Mouse (Mus musculus) neural tube, embryonic 14.5 days (tissue): ENCODE measurements at regions not wholly inside any gene's neighbourhood (a gene's known extent, or its start where the extent isn't known, plus 50 kb on each side); places are given as distances from the start of the nearest gene placed in this dataset.

Experiments
- ATAC-seq: fragments of 200-750 bp; cut with Nextera tagmentation; 2 replicates; pipeline ENCODE4 v1.8.0; 2017; ENCODE audit warnings: low read depth, mild to moderate bottlenecking, moderate TSS enrichment, moderate library complexity
- H3K27ac ChIP-seq: fragments of 300-500 bp; sonication (generic); 2 replicates; pipeline ENCODE4 v1.5.1; 2014; ENCODE audit warnings: low read depth, mild to moderate bottlenecking, control low read depth, low read length, moderate library complexity, mixed read lengths
- H3K27me3 ChIP-seq: fragments of 300-500 bp; sonication (generic); 2 replicates; pipeline ENCODE4 v1.6.1; 2014; ENCODE audit warnings: low read length; ENCODE audit not compliant: control insufficient read depth, insufficient read depth
- H3K36me3 ChIP-seq: fragments of 300-500 bp; sonication (generic); 2 replicates; pipeline ENCODE4 v1.6.1; 2014; ENCODE audit warnings: low read length, mixed read lengths; ENCODE audit not compliant: control insufficient read depth, insufficient read depth
- H3K4me1 ChIP-seq: fragments of 300-500 bp; sonication (generic); 2 replicates; pipeline ENCODE4 v1.6.1; 2014; ENCODE audit warnings: low read length; ENCODE audit not compliant: control insufficient read depth, insufficient read depth
- H3K4me2 ChIP-seq: fragments of 300-500 bp; sonication (generic); 2 replicates; pipeline ENCODE4 v1.6.1; 2014; ENCODE audit warnings: mild to moderate bottlenecking, low read depth, low read length, control low read depth
- H3K4me3 ChIP-seq: fragments of 300-500 bp; sonication (generic); 2 replicates; pipeline ENCODE4 v1.5.1; 2014; ENCODE audit warnings: low read depth, low read length, control low read depth, mixed read lengths
- H3K9ac ChIP-seq: fragments of 300-500 bp; sonication (generic); replicated peaks from 2 replicates; pipeline ENCODE4 v1.6.1; 2014; ENCODE audit warnings: low read depth, mild to moderate bottlenecking, control low read depth, low read length, mixed read lengths
- H3K9me3 ChIP-seq: fragments of 300-500 bp; sonication (generic); 2 replicates; pipeline ENCODE4 v1.6.1; 2016; ENCODE audit warnings: low read length; ENCODE audit not compliant: control insufficient read depth
- WGBS: fragments of 180-500 bp; shearing (Covaris S2); extraction: QIAGEN DNeasy Blood & Tissue Kit; methylation state at CpG from one replicate; pipeline ENCODE4 v1.1.7; 2014; 5-methylcytosine and 5-hydroxymethylcytosine counted together

DNA sequence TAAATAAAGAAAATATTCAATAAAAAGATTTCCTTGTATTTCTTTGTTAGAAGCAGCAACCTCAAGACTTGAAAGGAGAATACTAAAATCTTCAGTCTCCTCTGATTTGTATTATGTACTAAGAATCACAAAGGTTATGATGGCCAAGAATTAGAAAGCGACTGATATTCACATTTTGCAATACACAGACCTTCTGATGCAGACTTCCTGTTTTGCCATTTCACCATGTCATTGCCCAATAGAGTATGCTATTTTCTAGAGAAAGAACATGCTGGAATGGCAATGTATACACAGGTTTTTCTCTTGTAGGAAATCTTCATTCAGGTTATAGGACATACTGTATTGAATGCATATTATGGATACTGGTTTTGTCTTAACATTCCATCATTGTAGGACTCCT, 250.7 kb upstream of the Chrm2 start:
- Histone ChIP-seq H3K36me3 (no peaks in the 10 kb centered on the region), H3K9me3 (no peaks in the 10 kb centered on the region), H3K4me1 (no peaks in the 10 kb centered on the region), H3K9ac (no peak overlapping the region), H3K4me2 (no peak overlapping the region), H3K4me3 (no peak overlapping the region), H3K27me3 (no peaks in the 10 kb centered on the region), H3K27ac (no peak overlapping the region)
- no peak for ATAC-seq
- 95% methylated on average over 1 of the region's 1 CpGs for WGBS

DNA sequence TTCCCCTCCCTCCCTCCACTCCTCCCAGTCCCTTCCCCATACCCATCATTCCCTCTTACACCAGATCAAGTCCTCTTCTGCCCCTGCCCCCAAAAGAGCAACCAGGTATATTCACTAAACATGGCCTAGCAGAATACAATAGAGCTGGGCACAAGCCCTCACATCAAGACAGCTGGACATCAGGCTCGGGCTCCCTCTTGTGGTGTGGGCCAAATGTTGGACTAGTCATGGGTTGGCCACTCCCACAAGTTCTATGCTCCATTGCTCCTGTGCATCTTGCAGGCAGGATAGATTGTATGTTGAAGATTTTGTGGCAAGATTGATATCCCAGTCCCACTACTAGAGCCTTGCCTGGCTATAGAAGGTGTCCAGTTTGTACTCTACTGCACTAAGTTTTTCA, 240.6 kb upstream of the Chrm2 start:
- 90% methylated on average over 1 of the region's 1 CpGs for WGBS
- ATAC-seq: no peak
- H3K4me3 ChIP-seq: no peak overlapping the region
- H3K4me2 ChIP-seq: no peak overlapping the region
- no peaks in the 10 kb centered on the region for H3K36me3 ChIP-seq
- no peaks in the 10 kb centered on the region for H3K4me1 ChIP-seq
- H3K9ac ChIP-seq: no peak overlapping the region
- H3K27ac ChIP-seq: no peak overlapping the region
- no peaks in the 10 kb centered on the region for H3K9me3 ChIP-seq
- no peaks in the 10 kb centered on the region for H3K27me3 ChIP-seq

- Histone ChIP-seq H3K36me3 (no peaks in the 10 kb centered on the region), H3K4me2 (no peak overlapping the region), H3K9me3 (no peaks in the 10 kb centered on the region), H3K27me3 (no peaks in the 10 kb centered on the region), H3K27ac (no peak overlapping the region), H3K4me3 (no peak overlapping the region), H3K9ac (no peak overlapping the region), H3K4me1 (no peaks in the 10 kb centered on the region)
- ATAC-seq: no peak
Observed at GRCm38 (mm10) chr6:36174514-36174913, 213.4 kb upstream of the Chrm2 start.

GRCm38 (mm10) chr6:36175112-36175511, 212.8 kb upstream of the Chrm2 start:
- no peak overlapping the region for H3K9ac ChIP-seq
- H3K27me3 ChIP-seq: no peaks in the 10 kb centered on the region
- ATAC-seq: no peak
- H3K9me3 ChIP-seq: no peaks in the 10 kb centered on the region
- H3K4me1 ChIP-seq: no peaks in the 10 kb centered on the region
- WGBS: 93% methylated on average over 3 of the region's 3 CpGs
- no peaks in the 10 kb centered on the region for H3K36me3 ChIP-seq
- H3K27ac ChIP-seq: no peak overlapping the region
- no peak overlapping the region for H3K4me2 ChIP-seq
- no peak overlapping the region for H3K4me3 ChIP-seq

GRCm38 (mm10) chr6:36179895-36180294, 208.0 kb upstream of the Chrm2 start:
- 87% methylated on average over 3 of the region's 3 CpGs for WGBS
- no peaks in the 10 kb centered on the region for H3K4me1 ChIP-seq
- H3K27me3 ChIP-seq: no peaks in the 10 kb centered on the region
- no peak overlapping the region for H3K27ac ChIP-seq
- ATAC-seq: no peak
- no peak overlapping the region for H3K4me2 ChIP-seq
- H3K9ac ChIP-seq: no peak overlapping the region
- H3K9me3 ChIP-seq: no peaks in the 10 kb centered on the region
- H3K36me3 ChIP-seq: no peaks in the 10 kb centered on the region
- no peak overlapping the region for H3K4me3 ChIP-seq

DNA sequence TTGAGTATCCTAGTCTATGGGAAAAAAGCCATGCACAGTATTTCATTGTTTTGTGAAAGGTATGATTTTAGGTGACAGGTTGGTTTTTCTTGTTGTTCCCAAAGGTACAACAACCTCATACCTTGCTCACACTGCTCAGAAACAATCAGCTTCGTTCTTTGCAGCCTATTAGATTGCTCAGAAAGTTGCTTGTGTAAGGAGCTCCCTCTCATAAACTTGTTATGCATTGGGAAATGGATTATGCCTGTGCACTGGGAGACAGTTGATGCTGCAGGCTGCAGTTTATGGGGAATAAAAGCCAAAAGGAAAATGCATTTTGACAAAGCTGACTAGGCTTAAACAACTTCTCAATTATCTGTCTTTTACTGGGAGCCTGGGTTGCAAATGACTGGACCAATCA, 205.2 kb upstream of the Chrm2 start:
- Histone ChIP-seq H3K4me3 (no peak overlapping the region), H3K9me3 (no peaks in the 10 kb centered on the region), H3K27me3 (no peaks in the 10 kb centered on the region), H3K4me1 (no peaks in the 10 kb centered on the region), H3K4me2 (no peak overlapping the region), H3K36me3 (no peaks in the 10 kb centered on the region), H3K27ac (no peak overlapping the region), H3K9ac (no peak overlapping the region)
- peak; percentile 70 for ATAC-seq
- 43% methylated on average over 1 of the region's 1 CpGs for WGBS

GRCm38 (mm10) chr6:36206666-36207065, 181.2 kb upstream of the Chrm2 start:
- no peak overlapping the region for H3K4me3 ChIP-seq
- WGBS: 87% methylated on average over 2 of the region's 2 CpGs
- no peaks in the 10 kb centered on the region for H3K9me3 ChIP-seq
- H3K27ac ChIP-seq: no peak overlapping the region
- ATAC-seq: no peak
- H3K36me3 ChIP-seq: no peaks in the 10 kb centered on the region
- H3K9ac ChIP-seq: no peak overlapping the region
- no peaks in the 10 kb centered on the region for H3K27me3 ChIP-seq
- no peak overlapping the region for H3K4me2 ChIP-seq
- no peaks in the 10 kb centered on the region for H3K4me1 ChIP-seq

DNA sequence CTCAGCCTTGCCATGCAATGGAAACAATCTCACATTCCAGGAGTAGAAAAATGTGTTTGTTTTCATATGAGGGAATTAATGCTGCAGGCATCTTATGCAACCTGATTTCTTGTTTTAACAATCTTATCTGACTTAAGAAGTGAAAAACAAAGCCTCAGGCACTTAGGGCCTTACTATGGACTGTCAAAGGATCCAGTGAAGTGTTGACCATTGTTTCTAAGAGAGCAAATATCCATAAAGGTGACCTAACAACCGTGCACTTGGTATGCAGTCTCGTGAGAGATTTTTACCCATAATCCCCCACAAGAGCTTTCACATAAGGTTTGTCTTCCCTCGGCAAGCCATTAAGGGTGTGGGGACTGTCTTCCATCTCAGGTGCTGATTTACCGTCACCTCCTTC, 166.6 kb upstream of the Chrm2 start:
- WGBS: 82% methylated on average over 4 of the region's 4 CpGs

GRCm38 (mm10) chr6:36234438-36234837, 153.4 kb upstream of the Chrm2 start:
- no peak overlapping the region for H3K9ac ChIP-seq
- no peaks in the 10 kb centered on the region for H3K9me3 ChIP-seq
- H3K4me3 ChIP-seq: no peak overlapping the region
- no peaks in the 10 kb centered on the region for H3K27me3 ChIP-seq
- H3K4me1 ChIP-seq: no peaks in the 10 kb centered on the region
- no peak for ATAC-seq
- H3K4me2 ChIP-seq: no peak overlapping the region
- 81% methylated on average over 1 of the region's 1 CpGs for WGBS
- no peak overlapping the region for H3K27ac ChIP-seq
- no peaks in the 10 kb centered on the region for H3K36me3 ChIP-seq

More for the DNA sequence above, 166.6 kb upstream of the Chrm2 start:
- Histone ChIP-seq H3K4me2 (no peak overlapping the region), H3K9me3 (no peaks in the 10 kb centered on the region), H3K4me3 (no peak overlapping the region), H3K4me1 (no peaks in the 10 kb centered on the region), H3K27me3 (no peaks in the 10 kb centered on the region), H3K9ac (no peak overlapping the region), H3K27ac (no peak overlapping the region), H3K36me3 (no peaks in the 10 kb centered on the region)
- no peak for ATAC-seq

DNA sequence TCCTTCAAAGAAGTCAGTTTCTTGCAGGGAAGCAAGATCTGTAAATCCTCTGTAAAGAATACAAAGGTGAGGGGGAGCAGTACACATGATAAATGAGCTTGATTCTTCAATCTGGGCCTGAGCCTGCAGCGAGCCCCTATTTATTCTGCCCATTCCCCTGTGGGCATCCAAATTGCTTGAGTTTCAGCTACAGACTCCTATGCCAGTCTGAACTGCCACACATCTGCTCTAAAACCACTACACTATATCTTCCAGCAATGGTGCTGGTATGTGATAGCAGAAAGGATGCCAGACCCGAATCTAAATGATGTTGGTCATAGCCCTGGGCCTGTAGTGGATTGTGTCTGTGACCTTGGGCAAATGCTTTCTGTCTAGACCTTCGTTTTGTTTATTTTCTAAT, 140.9 kb upstream of the Chrm2 start:
- H3K36me3 ChIP-seq: no peaks in the 10 kb centered on the region
- H3K9me3 ChIP-seq: no peaks in the 10 kb centered on the region
- no peak overlapping the region for H3K9ac ChIP-seq
- ATAC-seq: no peak
- no peak overlapping the region for H3K27ac ChIP-seq
- 59% methylated on average over 3 of the region's 3 CpGs for WGBS
- no peaks in the 10 kb centered on the region for H3K27me3 ChIP-seq
- no peak overlapping the region for H3K4me3 ChIP-seq
- no peak overlapping the region for H3K4me2 ChIP-seq
- no peaks in the 10 kb centered on the region for H3K4me1 ChIP-seq
